Mouse (Mus musculus): ENCODE results near the gene Synj2. TPM values are rescaled to one million over a fixed set of nuclear protein-coding genes. Genes with fewer than 3 reads are reported as not detected.

Synj2 gene
- polyA plus RNA-seq, 1 experiment: 1.6 TPM

- no peak for DNase-seq (ENCODE audit: low read depth in 1 of 2, low spot score in 2 of 2)
- Histone ChIP-seq H3K36me3 (ENCODE audit: control insufficient read depth, insufficient read depth, low read length) (no peaks in the 10 kb centered on the region), H3K4me1 (ENCODE audit: control insufficient read depth, insufficient read depth, insufficient read length) (no peaks in the 10 kb centered on the region), H3K27me3 (ENCODE audit: control insufficient read depth, insufficient read depth, low read length) (no peaks in the 10 kb centered on the region), H3K27ac (ENCODE audit: insufficient read depth, low read length) (no peak overlapping the region), H3K4me3 (ENCODE audit: extremely low read depth, insufficient read depth, insufficient read length) (no peak overlapping the region)
- WGBS: 78% methylated on average over 11 of the region's 11 CpGs
- TF ChIP-seq CTCF (IDR thresholded peaks at IDR 0.05; ENCODE audit: extremely low read depth, insufficient read depth, insufficient read length, insufficient replicate concordance) (no peak), POLR2A (IDR thresholded peaks at IDR 0.05; ENCODE audit: low read depth, low read length) (no peak)
Measured at GRCm38 (mm10) chr17:5987271-5988056, 46.4 kb downstream of the Synj2 start.

GRCm38 (mm10) chr17:5988102-5988501, 47.0 kb downstream of the Synj2 start:
- Histone ChIP-seq H3K36me3 (ENCODE audit: control insufficient read depth, insufficient read depth, low read length) (no peaks in the 10 kb centered on the region), H3K4me3 (ENCODE audit: extremely low read depth, insufficient read depth, insufficient read length) (no peak overlapping the region), H3K4me1 (ENCODE audit: control insufficient read depth, insufficient read depth, insufficient read length) (no peaks in the 10 kb centered on the region), H3K27me3 (ENCODE audit: control insufficient read depth, insufficient read depth, low read length) (no peaks in the 10 kb centered on the region), H3K27ac (ENCODE audit: insufficient read depth, low read length) (no peak overlapping the region)
- no peak for TF ChIP-seq POLR2A (IDR thresholded peaks at IDR 0.05; ENCODE audit: low read depth, low read length)
- TF ChIP-seq CTCF (IDR thresholded peaks at IDR 0.05; ENCODE audit: extremely low read depth, insufficient read depth, insufficient read length, insufficient replicate concordance): no peak
- DNase-seq (ENCODE audit: low read depth in 1 of 2, low spot score in 2 of 2): no peak
- WGBS: 93% methylated on average over 4 of the region's 4 CpGs

- 84% methylated on average over 5 of the region's 5 CpGs for WGBS
- Histone ChIP-seq H3K27ac (ENCODE audit: insufficient read depth, low read length) (no peak overlapping the region), H3K4me1 (ENCODE audit: control insufficient read depth, insufficient read depth, insufficient read length) (no peaks in the 10 kb centered on the region), H3K27me3 (ENCODE audit: control insufficient read depth, insufficient read depth, low read length) (no peaks in the 10 kb centered on the region), H3K36me3 (ENCODE audit: control insufficient read depth, insufficient read depth, low read length) (no peaks in the 10 kb centered on the region), H3K4me3 (ENCODE audit: extremely low read depth, insufficient read depth, insufficient read length) (no peak overlapping the region)
- no peak for DNase-seq (ENCODE audit: low read depth in 1 of 2, low spot score in 2 of 2)
- TF ChIP-seq POLR2A (IDR thresholded peaks at IDR 0.05; ENCODE audit: low read depth, low read length) (no peak), CTCF (IDR thresholded peaks at IDR 0.05; ENCODE audit: extremely low read depth, insufficient read depth, insufficient read length, insufficient replicate concordance) (no peak)
Measured at GRCm38 (mm10) chr17:5992866-5993580, 51.9 kb downstream of the Synj2 start.

- TF ChIP-seq POLR2A (IDR thresholded peaks at IDR 0.05; ENCODE audit: low read depth, low read length) (no peak), CTCF (IDR thresholded peaks at IDR 0.05; ENCODE audit: extremely low read depth, insufficient read depth, insufficient read length, insufficient replicate concordance) (no peak)
- 91% methylated on average over 3 of the region's 3 CpGs for WGBS
- DNase-seq (ENCODE audit: low read depth in 1 of 2, low spot score in 2 of 2): no peak
- no peak overlapping the region for H3K27ac ChIP-seq (ENCODE audit: insufficient read depth, low read length)
- H3K4me1 ChIP-seq (ENCODE audit: control insufficient read depth, insufficient read depth, insufficient read length): no peaks in the 10 kb centered on the region
- H3K27me3 ChIP-seq (ENCODE audit: control insufficient read depth, insufficient read depth, low read length): no peaks in the 10 kb centered on the region
- no peak overlapping the region for H3K4me3 ChIP-seq (ENCODE audit: extremely low read depth, insufficient read depth, insufficient read length)
- no peaks in the 10 kb centered on the region for H3K36me3 ChIP-seq (ENCODE audit: control insufficient read depth, insufficient read depth, low read length)
Measured at GRCm38 (mm10) chr17:5993581-5994260, 52.6 kb downstream of the Synj2 start.

GRCm38 (mm10) chr17:5994606-5995005, 53.5 kb downstream of the Synj2 start:
- Histone ChIP-seq H3K4me1 (ENCODE audit: control insufficient read depth, insufficient read depth, insufficient read length) (no peaks in the 10 kb centered on the region), H3K4me3 (ENCODE audit: extremely low read depth, insufficient read depth, insufficient read length) (no peak overlapping the region), H3K36me3 (ENCODE audit: control insufficient read depth, insufficient read depth, low read length) (no peaks in the 10 kb centered on the region), H3K27me3 (ENCODE audit: control insufficient read depth, insufficient read depth, low read length) (no peaks in the 10 kb centered on the region), H3K27ac (ENCODE audit: insufficient read depth, low read length) (no peak overlapping the region)
- TF ChIP-seq CTCF (IDR thresholded peaks at IDR 0.05; ENCODE audit: extremely low read depth, insufficient read depth, insufficient read length, insufficient replicate concordance) (no peak), POLR2A (IDR thresholded peaks at IDR 0.05; ENCODE audit: low read depth, low read length) (no peak)
- DNase-seq (ENCODE audit: low read depth in 1 of 2, low spot score in 2 of 2): no peak
- WGBS: 80% methylated on average over 6 of the region's 6 CpGs

- Histone ChIP-seq H3K36me3 (ENCODE audit: control insufficient read depth, insufficient read depth, low read length) (no peaks in the 10 kb centered on the region), H3K27ac (ENCODE audit: insufficient read depth, low read length) (no peak overlapping the region), H3K4me3 (ENCODE audit: extremely low read depth, insufficient read depth, insufficient read length) (no peak overlapping the region), H3K27me3 (ENCODE audit: control insufficient read depth, insufficient read depth, low read length) (no peaks in the 10 kb centered on the region), H3K4me1 (ENCODE audit: control insufficient read depth, insufficient read depth, insufficient read length) (no peaks in the 10 kb centered on the region)
- DNase-seq (ENCODE audit: low read depth in 1 of 2, low spot score in 2 of 2): no peak
- TF ChIP-seq POLR2A (IDR thresholded peaks at IDR 0.05; ENCODE audit: low read depth, low read length) (no peak), CTCF (IDR thresholded peaks at IDR 0.05; ENCODE audit: extremely low read depth, insufficient read depth, insufficient read length, insufficient replicate concordance) (no peak)
- 94% methylated on average over 14 of the region's 14 CpGs for WGBS
Measured at GRCm38 (mm10) chr17:5996589-5996988, 55.5 kb downstream of the Synj2 start.
